Mouse (Mus musculus) right cerebral cortex, postnatal 36 days (tissue): ENCODE measurements around the gene Ppm1n.

Experiments used
- DNase-seq, 2 experiments: peaks; one replicate each; pipeline ENCODE4 v3.0.0; 2022; ENCODE audit warnings: low spot score in 2 of 2, mixed read lengths in 1 of 2

The Ppm1n gene

GRCm38 (mm10) chr7:19279581-19280114 is at the start of gene Ppm1n:
Gene Ppm1n (minus strand): TSS chr7:19280064.
- no peak for DNase-seq

GRCm38 (mm10) chr7:19328425-19328824 is 48.6 kb upstream of the Ppm1n start:
- DNase-seq, result no peak

GRCm38 (mm10) chr7:19327782-19328181 is 47.9 kb upstream of the Ppm1n start:
- DNase-seq, result no peak

GRCm38 (mm10) chr7:19327128-19327527 is 47.3 kb upstream of the Ppm1n start:
- DNase-seq, result peak; percentile 81 to 87

- peak; percentile 67 to 69 for DNase-seq
Measured at GRCm38 (mm10) chr7:19326359-19326758, 46.5 kb upstream of the Ppm1n start.

DNA sequence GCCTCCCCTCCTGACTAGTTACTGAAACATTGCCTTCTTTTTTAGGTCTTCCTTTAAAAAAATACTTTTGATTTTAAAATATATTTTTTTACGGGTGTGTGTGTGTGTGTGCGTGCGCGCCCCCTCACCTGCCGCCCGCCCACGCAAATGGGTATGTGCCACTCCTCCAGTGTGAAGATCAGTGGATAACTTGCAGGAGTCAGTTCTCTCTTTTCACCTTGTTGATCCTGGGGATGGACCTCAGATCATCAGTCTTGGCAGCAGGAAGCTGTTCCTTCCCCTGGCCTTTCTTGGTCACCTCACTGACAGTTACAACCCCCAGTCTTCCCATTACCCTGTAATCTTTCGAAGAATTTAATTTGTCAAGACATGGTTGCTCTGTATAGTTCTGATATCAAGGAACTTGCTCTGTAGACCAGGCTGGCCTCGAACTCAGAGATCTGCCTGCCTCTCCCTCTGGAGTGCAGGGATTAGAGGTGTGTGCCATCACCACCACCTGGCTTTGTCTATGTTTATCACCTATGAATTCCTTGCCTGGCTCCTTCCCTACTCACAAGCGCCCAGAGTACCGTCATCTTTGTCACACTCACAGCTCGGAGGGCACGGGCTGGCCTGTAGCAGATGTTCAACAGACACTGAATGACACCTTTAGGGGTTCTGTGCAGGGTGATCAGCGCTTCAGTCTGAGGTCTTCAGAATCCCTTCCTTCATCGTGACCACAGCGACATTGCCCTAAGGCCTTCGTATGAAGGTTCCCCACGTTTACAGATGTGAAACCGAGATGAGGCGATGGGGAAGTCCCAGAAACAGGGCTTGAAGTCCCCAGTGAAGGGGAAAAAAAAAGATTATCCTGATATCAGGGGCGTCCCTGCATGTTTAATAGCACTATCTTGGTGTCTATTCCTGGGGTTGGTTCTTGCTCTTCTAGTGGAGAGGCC is 45.7 kb upstream of the Ppm1n start:
- DNase-seq, result no peak

- no peak for DNase-seq
Measured at GRCm38 (mm10) chr7:19324221-19324620, 44.4 kb upstream of the Ppm1n start.

DNA sequence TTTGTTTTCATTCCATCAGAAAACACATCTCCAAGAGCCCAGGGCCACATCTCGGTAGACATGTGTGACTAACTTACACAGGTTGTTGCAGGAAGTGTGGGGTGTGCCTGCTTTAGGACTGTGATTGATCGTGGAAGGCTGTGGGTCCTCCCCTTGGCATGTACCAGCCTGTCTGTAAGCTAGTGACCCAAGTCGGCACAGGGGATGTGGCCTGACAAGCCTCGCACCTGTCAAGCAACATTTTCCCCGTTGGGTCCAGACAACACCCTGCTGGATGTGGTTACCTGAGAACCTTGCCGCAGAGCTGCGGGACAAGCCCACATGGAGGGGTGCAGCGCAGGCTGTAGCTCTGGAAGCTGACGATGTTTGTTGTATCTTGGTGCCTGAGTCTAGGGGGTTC is 42.6 kb upstream of the Ppm1n start:
- DNase-seq, result no peak

- DNase-seq, result no peak
Measured at GRCm38 (mm10) chr7:19321464-19321863, 41.6 kb upstream of the Ppm1n start.

GRCm38 (mm10) chr7:19320637-19321036 is 40.8 kb upstream of the Ppm1n start:
- DNase-seq, result no peak

GRCm38 (mm10) chr7:19319906-19320305 is 40.0 kb upstream of the Ppm1n start:
- DNase-seq, result peak; percentile 95

- DNase-seq, result no peak
Measured at GRCm38 (mm10) chr7:19319458-19319857, 39.6 kb upstream of the Ppm1n start.

GRCm38 (mm10) chr7:19318676-19319075 is 38.8 kb upstream of the Ppm1n start:
- DNase-seq, result no peak

- no peak for DNase-seq
Measured at GRCm38 (mm10) chr7:19318201-19318600, 38.3 kb upstream of the Ppm1n start.

DNA sequence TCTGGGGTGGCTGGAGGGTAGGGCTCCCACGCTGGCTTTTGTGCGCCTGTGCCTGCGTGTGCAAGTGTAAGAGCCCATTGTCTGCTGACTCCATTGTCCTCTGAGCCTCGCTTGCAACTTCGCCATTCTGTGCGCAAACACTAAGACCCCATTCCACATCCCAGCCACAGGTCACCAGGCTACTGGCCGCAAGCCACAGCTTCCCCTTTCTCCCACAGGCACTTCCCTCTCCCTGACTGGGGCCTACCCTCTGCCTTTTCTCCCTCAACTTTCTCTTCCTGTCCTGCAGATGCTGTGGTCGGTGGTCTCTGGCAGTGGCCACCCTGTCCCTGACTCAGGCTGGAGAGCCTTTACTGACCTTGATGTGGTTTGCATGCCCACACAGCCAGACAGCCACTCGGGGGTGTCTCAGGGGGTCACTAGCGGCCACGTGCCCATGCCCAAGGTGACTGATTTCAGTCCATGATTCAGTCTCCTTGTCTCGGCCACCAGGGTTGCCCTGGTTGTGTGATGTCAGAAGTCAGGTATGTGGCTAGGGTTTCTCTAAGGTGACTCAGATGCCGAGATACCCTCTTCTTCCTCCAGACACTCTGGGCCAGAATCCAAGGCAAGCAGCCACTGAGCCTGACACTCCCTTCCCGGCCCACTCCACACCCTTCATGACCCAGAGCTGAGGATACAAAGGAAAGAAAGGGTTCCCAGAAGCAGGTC is 36.7 kb upstream of the Ppm1n start:
- DNase-seq, result no peak

DNA sequence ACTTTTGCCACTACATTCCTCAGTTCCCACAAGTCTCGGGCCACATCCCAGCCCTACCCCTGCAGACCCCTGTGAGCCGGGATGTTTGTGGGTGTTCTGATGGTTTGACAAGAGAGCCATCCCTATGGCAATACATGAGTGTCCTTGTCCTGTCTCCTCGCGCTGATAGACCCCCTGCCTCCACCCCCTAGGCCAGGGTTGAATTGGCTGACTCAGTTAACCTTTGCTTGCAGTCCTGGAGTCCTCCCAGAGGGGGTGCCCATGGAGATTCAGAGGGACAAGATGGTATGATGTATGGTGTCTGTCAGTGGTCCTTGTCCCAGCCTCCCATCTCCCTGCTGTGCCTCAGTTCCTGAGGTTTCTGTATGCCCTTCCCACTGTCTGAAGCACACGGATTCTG is 34.2 kb upstream of the Ppm1n start:
- DNase-seq, result no peak

DNA sequence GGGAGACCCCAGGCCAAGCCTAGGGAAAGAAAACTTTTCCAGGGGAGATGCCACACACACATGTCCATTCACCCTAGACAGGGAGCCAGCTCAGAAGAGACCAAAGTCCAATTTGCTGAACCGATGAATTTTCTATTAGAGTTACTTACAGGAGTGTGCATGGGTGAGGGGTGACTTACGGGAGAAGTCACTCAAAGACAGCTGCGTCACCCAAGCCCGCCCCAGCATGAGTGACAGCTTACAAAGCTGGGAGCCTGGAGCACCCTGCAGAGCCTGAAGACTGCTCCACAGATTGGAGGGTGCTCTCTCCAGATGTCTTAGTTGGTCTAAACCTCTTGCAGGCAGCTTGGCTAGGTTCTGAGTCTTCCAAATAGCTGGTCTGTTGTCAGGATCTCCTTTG is 32.1 kb upstream of the Ppm1n start:
- DNase-seq, result no peak

DNA sequence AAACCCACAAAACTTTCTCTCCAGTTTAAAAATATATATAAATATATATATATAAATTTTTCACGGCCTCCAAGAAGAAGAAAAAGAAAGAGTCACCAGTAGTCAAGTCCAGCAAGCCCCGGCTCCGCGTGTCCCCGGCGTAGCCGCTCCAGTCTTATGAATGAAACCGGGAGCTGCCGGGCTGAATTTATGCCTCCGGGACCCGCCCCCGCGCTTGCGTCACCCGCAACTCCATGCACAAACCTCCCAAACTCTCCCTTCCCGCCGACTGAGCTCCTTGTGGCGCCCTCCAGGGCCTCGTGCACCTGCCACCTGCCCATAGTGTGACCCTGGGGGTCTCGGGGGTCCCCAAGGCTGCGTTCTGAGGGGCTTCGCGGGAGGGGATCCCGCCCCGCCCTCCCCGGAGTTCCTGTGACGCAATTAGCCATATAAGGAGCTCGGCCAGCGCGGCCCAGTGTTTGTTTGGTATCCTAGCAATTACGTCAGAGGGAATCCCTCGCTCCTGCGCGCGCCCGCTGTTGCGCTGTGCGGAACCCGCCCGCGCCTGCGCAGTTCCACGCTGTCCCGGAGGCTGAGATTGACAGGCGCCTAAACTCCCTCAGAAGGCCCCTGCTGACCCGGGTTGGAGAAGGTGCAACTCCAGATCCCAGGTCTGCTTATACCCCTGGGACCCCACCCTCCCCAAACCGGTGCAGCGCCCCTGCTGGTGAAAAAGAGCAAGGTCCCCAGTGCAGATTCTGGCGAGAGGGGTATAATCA is 30.2 kb upstream of the Ppm1n start, which contains the start of gene Fosb:
Gene Fosb (minus strand): TSS at position 168 of the 758 bp plus-strand sequence.
- peak; percentile 94 to 95 for DNase-seq

DNA sequence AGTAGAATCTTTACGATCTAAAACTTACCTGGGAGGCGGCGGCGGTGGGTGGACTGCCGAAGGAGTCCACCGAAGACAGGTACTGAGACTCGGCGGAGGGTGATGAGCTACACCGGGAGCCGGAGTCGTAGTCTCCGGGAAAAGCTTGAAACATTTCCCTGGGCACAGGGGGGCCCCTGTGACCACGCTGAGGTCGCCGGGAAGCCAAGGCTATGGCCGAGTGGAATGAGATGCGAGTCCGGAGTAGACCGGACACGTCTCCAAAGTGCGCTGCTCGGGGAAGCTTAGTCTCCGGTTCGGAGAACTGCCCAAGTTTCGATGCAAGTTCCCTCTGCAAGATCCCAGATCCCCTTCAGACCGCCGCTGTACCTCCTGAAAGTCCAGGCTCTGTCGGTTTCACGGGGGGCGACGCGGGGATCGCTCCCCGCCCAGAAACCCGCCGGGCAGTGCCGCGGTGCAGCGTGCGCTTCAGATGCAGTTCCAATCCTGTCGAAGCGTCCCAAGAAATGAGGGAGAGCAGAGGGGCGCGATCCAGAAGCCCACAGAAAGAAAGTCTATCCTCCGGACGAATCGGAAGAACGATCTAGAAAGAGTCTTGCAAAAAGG is 29.5 kb upstream of the Ppm1n start:
- no peak for DNase-seq

DNA sequence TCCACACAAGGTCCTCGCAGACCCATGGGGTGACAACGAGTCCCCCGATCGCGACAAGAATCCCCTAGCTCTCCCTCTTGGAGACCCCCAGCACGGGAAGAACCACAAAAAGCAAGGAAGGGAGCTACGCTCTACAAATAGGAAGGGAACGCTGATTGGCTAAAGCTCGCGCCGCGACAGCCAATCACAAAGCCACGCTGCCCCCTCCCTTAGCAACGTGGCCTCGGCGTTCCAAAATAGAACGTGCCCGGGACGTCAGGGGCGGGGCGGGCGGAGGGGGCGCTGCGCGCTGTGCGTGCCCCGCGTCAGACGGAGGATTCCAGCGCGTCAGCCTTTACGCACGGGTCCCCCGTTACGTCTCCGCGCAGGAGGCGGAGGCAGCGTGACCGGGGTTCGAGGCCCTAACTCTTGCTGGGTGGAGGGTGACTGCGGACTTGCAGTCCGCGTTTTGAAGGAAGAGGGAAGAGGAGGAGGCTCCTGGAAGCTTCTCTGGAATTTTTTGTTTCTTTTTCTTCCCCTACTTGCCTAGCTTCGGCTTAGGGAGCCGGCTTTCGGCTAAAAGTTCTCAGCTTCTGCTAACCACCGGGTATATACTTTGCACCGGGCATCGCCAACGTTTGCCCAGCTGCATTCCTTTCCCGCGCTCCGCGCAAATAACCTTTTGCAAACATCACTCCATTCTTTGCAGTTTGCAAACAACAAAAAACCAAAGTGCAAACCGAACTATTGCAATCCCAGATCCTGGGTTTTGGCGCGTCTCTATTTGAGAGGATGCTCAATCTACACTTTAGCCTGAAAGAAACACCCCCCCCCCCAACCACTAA is 28.8 kb upstream of the Ppm1n start:
- peak; percentile 95 to 97 for DNase-seq
